Mouse (Mus musculus) frontal cortex, postnatal 25 days (tissue): ENCODE measurements at regions not wholly inside any gene's neighbourhood (a gene's known extent, or its start where the extent isn't known, plus 50 kb on each side); places are given as distances from the start of the nearest gene placed in this dataset.

Experiments
- DNase-seq, 2 experiments: peaks; one replicate each; pipeline ENCODE4 v3.0.0; 2022; ENCODE audit warnings: low spot score in 2 of 2

DNA sequence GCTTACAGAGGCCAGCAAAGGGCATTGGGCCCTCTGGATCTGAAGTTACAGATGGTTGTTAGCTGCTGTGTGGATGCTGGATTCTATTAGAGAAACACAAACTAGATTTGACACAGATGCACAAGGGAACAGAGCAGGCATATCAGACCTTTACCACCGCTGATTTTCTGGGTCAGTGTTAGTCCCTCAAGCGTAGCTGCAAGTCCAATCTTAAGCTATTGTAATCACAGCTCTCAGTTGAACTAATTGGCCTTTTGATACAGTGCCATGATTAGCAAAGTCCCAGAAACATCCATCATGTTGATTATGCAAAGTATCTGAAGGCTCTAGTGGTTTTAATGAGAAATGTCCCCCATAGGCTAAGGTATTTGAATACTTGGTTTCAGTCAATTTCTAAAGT lies 54.2 kb upstream of the Plppr5 start:
- DNase-seq = no peak

DNA sequence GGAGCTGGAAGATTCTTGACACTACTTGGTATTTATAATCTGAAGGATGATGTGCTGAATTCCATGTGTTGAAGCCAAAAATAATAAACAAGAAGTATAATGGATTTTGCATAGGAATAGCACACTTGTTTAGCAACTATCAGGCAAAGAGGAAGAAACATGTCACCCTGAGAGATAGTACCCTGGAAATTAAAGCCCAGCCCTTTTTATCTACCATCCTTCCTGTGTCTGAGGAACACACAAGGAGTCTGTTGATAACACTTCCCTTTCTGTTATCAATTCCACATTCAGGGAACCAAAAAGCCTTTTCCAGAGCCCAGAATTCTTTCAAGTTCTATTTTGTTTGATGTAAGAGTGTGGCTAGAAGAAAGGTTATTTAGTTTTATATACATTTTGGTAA lies 66.5 kb upstream of the Plppr5 start:
- no peak for DNase-seq

DNA sequence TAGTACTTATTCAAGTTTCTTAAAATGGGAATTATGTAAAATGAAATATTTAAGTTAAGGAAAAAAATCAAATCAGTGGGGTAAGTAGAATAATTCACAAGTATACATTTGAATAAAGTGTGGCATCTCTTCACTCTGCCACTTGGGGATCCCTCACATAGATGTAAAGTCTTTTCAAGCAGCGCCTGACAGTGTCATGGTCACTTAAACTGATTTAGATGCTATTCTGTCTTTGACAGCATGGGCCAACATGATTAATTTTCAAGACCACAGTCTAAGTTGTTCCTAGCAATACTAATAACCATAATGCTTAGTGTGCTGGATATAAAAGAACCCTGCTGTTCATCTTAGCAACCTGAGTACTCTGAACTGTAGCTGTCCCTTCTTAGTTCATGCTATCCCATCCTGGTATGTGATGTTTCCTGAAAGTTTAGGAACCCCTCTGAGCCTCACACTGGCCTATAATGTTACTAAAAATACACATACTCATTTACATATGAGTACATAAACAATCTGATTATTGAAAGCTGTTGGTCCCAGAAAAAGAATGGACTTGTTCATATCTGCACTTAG lies 68.4 kb upstream of the Plppr5 start:
- no peak for DNase-seq

DNA sequence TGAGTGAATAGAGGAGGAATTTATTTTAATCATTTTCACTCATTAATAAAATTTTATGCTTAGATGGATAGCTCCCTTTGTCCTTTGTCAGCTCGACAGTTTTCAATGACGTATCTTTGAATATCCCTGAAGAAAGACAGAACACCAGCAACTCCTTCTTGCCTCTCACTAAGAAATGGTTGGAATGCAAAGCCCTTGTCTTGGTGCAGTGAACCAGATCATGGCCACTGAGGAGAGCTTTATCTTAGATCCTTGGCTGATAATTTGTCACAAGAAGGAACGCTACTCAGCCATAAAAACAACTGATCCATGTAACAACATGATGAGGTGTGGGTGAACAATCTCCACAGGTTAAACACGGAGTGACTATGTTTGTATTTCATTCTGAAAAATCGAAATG lies 73.5 kb upstream of the Plppr5 start:
- DNase-seq = no peak

DNA sequence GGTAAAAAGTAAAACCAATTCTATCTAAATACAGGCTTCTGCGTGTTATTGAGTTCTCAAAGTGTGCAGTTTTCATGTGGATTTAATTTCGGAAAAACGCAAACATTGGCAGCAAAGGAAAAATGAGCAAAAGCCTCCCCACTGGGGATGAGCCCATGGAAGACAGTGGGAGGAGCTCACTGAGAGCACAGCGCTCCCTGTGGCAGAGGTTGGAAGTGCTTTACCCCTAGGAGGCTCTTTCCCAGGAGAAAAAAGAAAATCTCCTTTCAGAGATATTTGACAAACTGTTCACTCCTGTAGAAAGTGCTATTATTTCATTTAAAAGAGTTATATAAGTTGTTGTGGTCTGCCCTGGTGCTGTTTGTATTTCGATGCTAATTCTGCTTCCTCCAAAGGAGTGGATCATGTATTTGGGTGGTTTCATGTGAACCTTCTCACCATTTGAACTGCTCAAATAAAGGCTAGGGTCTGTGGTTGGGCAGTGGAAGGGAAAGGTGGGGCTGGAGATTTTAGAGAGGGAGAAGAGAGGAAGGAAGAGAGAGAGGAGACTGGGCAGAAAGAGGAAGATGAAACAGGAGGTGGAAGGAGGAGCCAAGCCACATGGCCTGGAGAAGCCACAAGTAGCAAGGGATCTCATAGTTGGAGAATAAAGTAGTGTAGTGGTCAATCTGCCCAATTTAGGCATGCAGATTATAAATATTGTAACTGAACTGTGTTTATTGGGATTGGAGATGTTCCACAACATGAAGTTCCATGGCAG lies 76.3 kb upstream of the Plppr5 start:
- no peak for DNase-seq

DNA sequence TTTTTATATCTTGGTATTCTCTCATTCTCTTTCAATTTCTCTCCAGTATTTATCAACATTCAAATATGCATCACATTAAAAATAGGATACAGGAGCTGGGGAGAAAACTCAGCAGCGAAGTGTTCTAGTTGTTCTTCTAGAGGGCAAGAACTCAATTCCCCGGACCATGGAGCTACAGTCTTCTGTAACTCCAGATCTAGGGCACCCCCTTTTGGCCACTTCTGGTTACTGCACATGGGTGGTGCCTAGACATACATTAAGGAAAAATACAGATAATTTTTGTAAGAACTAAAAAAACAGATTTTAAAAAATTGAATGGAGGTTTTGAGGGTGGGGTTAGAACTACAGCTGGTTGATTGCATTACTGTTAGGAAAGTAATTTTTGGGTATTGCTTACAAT lies 80.5 kb upstream of the Plppr5 start:
- DNase-seq = peak; percentile 23 to 40

DNA sequence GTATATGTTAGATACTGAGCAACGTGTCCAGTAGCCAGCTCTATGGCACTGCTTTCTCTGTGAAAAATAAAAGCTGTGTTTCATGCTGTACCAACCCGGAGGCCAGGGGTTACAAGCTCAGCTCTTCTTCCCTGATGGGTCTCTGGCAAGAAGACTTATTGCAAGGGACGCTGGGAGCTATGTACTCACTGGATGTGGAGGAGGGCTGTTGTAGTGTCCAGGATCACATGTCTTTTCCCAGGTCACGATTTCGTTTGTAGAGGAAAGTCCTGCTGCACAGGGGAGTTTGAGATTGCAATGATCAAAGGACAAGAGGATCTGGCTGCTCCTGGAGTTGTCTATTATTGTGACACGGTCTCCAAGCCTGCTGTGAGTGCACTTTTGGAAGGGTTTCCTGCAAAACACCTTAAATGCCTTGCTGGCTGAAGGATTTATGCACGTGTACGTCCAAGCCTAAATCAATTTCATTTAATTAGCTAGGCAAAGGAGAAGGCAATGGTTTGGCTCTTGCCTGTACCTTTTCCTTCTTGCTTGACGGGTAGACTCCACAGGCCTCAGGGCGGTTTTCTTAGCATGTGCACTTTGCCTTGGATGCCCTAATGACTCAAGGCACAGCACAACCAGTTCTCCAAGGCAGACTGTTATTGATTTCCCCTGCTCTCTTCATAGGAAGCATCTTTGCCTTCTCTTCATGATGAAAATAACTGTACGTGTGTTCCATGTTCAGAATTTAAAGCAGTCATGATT lies 87.2 kb upstream of the Plppr5 start:
- DNase-seq = no peak

DNA sequence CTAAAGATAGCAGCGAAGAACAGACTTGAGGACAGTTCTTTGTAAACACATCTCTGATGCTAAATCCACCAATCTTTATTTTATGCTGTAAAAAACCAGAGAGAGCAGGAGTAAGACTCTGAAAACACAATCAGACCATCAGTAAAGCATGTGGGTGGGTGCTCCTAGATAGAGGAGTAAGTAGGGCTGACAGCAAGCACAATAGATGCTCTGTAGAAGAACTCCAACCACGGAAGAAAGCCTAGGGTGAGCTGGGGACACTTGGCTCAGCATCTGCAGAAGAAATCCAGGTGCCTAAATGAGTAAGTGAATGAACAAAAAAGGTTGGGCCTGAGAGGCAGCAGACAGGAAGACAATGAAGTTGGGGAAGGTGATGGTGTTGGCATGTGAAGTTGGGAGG lies 88.3 kb upstream of the Plppr5 start:
- no peak for DNase-seq

DNA sequence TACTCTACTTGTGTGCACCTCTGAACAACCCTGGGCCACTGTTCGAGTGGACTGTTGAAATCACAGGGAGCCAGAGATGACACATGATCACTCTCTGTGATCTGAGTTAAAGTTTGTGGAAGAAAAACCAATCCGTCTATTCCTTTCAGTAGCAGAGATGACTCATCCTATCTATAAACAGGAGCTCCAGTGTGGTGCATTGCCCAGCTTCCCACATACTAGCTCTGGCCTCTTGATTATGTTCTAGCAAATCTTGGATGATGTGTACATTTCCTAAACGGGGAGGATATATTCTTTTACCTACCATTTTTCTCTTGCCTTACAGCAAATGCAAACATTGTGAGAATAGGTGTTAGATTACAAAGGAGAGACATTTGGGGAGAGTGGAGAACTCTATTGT lies 94.5 kb upstream of the Plppr5 start:
- DNase-seq = no peak

DNA sequence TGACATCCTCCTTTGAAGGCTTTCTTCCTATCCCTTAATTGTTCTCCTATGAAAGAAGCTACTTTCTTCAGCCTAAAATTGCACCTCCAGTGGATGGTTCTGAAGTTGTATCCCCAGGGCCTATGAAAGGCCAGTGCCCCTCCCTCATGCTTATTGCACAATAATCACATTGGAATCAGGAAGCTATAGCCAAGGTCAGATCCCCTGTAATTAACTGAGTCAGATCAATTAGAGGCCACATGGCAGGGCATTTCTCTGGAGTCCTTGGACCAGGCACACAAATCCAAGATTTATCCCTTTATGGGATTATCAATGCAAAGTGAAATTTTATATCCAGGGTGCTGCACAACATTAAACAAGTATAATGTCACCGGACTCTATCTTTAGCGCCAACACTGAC lies 98.8 kb upstream of the Plppr4 start:
- DNase-seq = no peak

DNA sequence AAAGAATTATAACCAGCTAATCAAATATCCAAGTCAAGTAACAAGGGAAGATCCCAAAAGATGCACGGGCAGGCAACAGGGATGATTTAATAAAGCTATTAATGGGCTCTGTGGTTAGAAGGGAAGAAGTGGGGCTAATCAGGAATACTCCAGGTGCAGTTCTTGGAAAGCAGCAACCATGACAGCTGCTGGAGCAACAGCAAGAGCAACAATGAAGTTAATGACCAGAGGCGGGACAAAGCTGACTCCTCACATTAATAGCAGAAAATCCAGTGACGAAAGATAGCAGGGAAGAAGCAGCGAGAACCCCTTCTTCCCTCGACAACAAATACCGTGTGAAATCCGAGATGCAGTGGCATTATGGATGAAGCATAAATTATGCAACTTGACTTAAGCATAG lies 89.9 kb upstream of the Plppr4 start:
- DNase-seq = no peak

DNA sequence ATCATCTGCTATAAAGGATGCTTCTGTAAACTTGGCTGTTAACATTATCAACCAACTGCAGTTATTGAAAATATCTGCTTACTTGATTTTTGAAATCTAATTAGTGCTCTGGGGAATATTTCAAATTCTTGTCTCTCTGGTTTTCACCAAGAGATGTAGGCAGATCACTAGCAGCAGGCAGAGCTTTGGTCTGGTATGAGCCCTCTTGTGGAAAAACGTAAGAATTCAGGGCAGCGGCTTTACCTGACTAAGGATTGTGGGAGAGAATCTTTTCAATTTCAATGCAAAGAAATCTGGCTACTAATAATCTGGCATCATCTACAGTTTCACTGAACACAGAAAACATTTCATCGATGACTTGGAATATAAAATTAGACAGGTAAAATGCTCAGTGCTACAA lies 81.2 kb upstream of the Plppr4 start:
- no peak for DNase-seq

DNA sequence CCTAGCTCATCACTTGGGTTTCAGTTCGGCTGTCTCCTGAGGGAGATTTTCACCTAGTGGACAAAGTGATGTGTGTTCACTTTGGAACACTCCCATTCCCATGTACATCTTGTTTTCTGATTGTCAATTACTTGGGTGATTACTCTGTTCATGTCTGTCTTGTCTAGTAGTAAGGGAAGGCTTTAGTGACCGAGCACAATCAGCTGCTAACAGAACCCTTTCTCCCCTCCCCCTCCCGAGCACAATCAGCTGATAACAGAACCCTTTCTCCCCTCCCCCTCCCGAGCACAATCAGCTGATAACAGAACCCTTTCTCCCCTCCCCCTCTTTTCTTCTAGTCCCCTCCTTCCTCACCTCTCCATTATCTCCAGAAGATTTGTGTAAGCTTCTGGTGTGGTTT lies 79.6 kb upstream of the Plppr4 start:
- no peak for DNase-seq

DNA sequence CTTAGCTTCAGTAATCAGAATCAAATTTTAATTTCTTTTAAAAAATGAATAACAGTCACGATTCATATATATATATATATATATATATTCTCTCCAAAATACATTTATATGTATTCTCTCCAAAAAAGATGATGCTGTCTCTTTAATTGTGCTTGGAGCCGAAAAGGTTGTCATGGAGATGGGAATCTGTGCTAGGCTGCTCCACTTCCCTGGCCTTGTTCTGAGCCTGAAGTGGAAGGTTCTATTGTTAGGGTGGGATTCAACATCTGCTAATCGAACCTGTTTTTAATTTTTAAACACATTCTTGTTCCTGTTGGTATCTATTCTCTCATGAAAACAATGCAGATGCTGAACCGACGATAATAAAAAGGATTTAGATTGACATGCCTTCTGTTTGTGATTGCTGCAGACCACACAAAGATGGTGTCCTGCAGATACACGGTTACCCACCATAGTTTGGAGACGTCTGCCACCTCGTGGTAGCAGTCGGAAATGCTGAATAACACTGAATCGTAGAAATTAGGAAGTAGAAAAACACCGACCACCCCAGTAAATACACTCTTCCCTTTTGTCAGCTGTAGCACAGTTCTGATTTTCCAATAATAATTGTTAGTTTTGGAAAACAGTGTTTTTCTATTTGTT lies 77.9 kb upstream of the Plppr4 start:
- DNase-seq = peak; percentile 67 to 78

DNA sequence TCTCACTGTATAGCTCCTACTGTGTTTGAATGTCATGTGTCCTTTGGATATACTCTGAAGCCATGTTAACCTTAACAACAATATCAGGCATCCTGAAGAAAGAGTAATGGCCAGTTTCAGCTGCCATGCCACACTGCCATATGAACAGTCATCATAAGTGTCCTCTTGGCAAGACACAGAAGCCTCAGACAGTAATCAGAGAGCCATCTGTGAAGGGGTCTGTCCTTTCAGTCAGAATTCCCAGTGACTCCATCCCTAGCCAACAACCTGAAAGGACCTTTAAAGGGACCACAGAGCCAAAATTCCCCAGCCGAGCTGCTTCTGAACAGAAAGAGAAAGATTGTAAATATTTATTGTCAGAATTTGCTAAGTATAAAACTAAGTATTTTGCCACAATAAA lies 63.9 kb upstream of the Plppr4 start:
- DNase-seq = no peak

DNA sequence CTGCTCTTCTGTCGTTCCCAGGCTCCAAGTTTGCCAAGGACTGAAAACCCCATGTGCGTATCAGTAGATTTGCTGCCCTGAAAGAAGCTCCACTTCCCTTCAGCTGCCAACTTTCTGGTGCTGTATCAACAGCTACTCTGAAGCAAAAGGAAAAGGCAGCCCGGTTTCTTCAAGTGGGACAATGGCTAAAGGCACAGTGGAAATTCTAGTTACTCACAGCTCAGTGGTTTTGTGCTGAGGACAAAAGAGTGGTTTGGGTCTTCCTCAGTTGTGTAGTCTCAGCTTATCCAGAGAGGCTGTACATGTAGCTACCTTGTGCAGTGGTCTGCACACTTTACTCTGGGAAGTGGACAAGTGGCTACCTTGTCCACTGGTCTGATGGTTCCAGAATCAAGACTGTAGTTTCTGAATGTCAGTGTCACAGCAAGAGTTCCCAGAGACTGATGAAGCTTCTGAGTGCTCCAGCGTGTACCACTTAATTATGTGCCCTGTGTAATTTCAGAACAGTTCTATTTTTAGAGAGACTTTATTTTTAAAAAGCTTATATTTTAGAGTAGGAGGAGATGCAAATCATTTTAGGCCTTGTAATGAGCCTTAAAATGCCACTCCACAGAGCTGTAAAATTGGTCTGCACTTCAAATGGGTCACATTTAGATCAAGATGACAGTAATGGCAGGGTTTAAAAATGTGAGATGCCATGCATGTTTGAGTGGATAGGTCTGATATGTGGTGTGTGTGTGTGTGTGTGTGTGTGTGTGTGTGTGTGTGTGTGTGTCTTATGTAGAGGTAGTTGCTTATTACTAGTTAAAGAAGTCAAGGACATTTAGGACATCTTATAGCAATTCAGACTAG lies 52.4 kb upstream of the Plppr4 start:
- no peak for DNase-seq
